In the genomic region with DNA sequence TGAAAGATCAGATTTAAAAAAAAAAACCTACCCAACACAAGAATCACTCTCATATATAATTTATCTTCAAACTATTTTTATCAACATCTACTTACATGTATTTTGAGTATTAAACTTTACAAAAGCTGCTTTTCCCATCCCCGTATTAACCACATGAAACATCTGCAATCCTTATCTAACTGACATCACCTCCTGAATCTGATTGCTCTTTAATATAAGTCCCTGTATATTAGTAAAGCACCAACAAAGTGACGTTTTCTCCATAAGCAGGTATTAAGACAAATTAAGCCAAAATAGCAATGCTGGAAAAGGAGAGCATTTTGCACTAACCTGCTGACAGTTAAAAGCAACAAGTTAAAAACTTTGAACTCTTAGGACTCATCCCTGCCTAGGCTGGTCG, we compare ENCODE assay signal across 8 mouse cellular contexts. TPM values are rescaled to one million over a fixed set of nuclear protein-coding genes. Genes with fewer than 3 reads are reported as not detected.
A peak's percentile ranks its signal among the peaks of the same experiment; 100 is the strongest.
DNase-seq lines count a peak whose midpoint lies in the region; ATAC-seq lines count a peak whose summit lies in the region.

No protein-coding gene starts in this region.

- peaks cover 8% of the 10 kb centered on the region; the same call in 1 of the 2 replicates for H3K4me1 ChIP-seq in kidney, embryonic 15.5 days
- peaks cover 28% of the 10 kb centered on the region for H3K4me1 ChIP-seq in hindbrain, embryonic 15.5 days (replicated peaks)
- H3K4me1 ChIP-seq in midbrain, embryonic 16.5 days (ENCODE audit: control insufficient read depth, insufficient read depth, low read length) = peaks cover 19% of the 10 kb centered on the region

- peak overlapping the region; percentile 70 for H3K4me2 ChIP-seq in kidney, embryonic 15.5 days
- H3K4me2 ChIP-seq in hindbrain, embryonic 15.5 days = peak overlapping the region; percentile 88
- peak overlapping the region; percentile 88 for H3K4me2 ChIP-seq in midbrain, embryonic 16.5 days (ENCODE audit: low read length)

- no peaks in the 10 kb centered on the region for H3K9me3 ChIP-seq in kidney, embryonic 15.5 days (replicated peaks)
- no peaks in the 10 kb centered on the region for H3K9me3 ChIP-seq in hindbrain, embryonic 15.5 days
- H3K9me3 ChIP-seq in midbrain, embryonic 16.5 days (replicated peaks; ENCODE audit: control insufficient read depth, low read length, poor library complexity, severe bottlenecking) = no peaks in the 10 kb centered on the region

- intact Hi-C loops in gastrocnemius, postnatal 14 days (cut with DNase I; ENCODE audit: low total_unique reads) = loop anchor here (5.0 kb wide), 1 partner anchor 56 kb away; no protein-coding TSS in a partner anchor

- peak overlapping the region; percentile 100 for H3K4me3 ChIP-seq in kidney, embryonic 15.5 days (replicated peaks)
- peak overlapping the region; percentile 99 for H3K4me3 ChIP-seq in hindbrain, embryonic 15.5 days
- peak overlapping the region; percentile 83 for H3K4me3 ChIP-seq in midbrain, embryonic 16.5 days (ENCODE audit: low read depth, low read length)

- WGBS in kidney, embryonic 15.5 days = 2% methylated on average over 3 of the region's 3 CpGs
- WGBS in hindbrain, embryonic 15.5 days = 3% methylated on average over 3 of the region's 3 CpGs
- 3% methylated on average over 3 of the region's 3 CpGs for WGBS in midbrain, embryonic 16.5 days

- H3K9ac ChIP-seq in kidney, embryonic 15.5 days = peak overlapping the region; percentile 99
- peak overlapping the region; percentile 91 for H3K9ac ChIP-seq in hindbrain, embryonic 15.5 days
- H3K9ac ChIP-seq in midbrain, embryonic 16.5 days (ENCODE audit: low read depth, low read length) = peak overlapping the region; percentile 95

- DNase-seq in kidney, adult 18-20 months = no peak
- DNase-seq in c-Kit-negative CD71-positive TER-119-positive erythroid progenitor cells, embryonic 14.5 days (ENCODE audit: low read depth, low spot score) = peak; percentile 22
- no peak for DNase-seq in gastrocnemius, postnatal 14 days
- no peak for DNase-seq in embryo, embryonic 9.5 days (ENCODE audit: extremely low spot score)

- ATAC-seq in kidney, embryonic 15.5 days (replicated peaks; ENCODE audit: low FRiP score) = no peak
- no peak for ATAC-seq in hindbrain, embryonic 15.5 days (ENCODE audit: low FRiP score, low read depth)
- ATAC-seq in midbrain, embryonic 16.5 days = no peak
- ATAC-seq in cerebellum, adult (ENCODE audit: insufficient number of reproducible peaks, low FRiP score, low TSS enrichment) = no peak

- peak overlapping the region; percentile 99 for H3K27ac ChIP-seq in kidney, embryonic 15.5 days
- H3K27ac ChIP-seq in hindbrain, embryonic 15.5 days (replicated peaks) = peak overlapping the region; percentile 97
- peak overlapping the region; percentile 97 for H3K27ac ChIP-seq in midbrain, embryonic 16.5 days (ENCODE audit: low read length)

- 0 out of 2 replicates have a peak, but pooled peaks cover 9% of the 10 kb centered on the region for H3K36me3 ChIP-seq in kidney, embryonic 15.5 days
- H3K36me3 ChIP-seq in hindbrain, embryonic 15.5 days = no peaks in the 10 kb centered on the region
- no peaks in the 10 kb centered on the region for H3K36me3 ChIP-seq in midbrain, embryonic 16.5 days (ENCODE audit: control insufficient read depth, insufficient read depth, low read length)

- H3K27me3 ChIP-seq in kidney, embryonic 15.5 days = no peaks in the 10 kb centered on the region
- no peaks in the 10 kb centered on the region for H3K27me3 ChIP-seq in hindbrain, embryonic 15.5 days
- H3K27me3 ChIP-seq in midbrain, embryonic 16.5 days (ENCODE audit: control insufficient read depth, insufficient read depth, low read depth, low read length) = no peaks in the 10 kb centered on the region

RNA-seq across cellular contexts. Expression of a gene that starts 2.0 kb away (rescaled TPM):
- polyA plus RNA-seq in kidney, embryonic 15.5 days (2015; fragmentation: Nextera tagmentation; extraction: Ambion mirVana) = 14.7 and 15.3 TPM in 2 replicates
- polyA plus RNA-seq in hindbrain, embryonic 15.5 days (2015; fragmentation: Nextera tagmentation; extraction: Ambion mirVana) = 13.8 and 15.7 TPM in 2 replicates
- polyA plus RNA-seq in midbrain, embryonic 16.5 days (2015; fragmentation: Nextera tagmentation; extraction: Ambion mirVana) = 11.8 and 16.0 TPM in 2 replicates
- 10 to 100 TPM; 18.9 to 22.0 TPM for total RNA-seq in gastrocnemius, postnatal 14 days (2021)
